Mouse (Mus musculus) heart, postnatal 0 days (tissue): ENCODE results near the gene Tmem269. TPM values are rescaled to one million over a fixed set of nuclear protein-coding genes. Genes with fewer than 3 reads are reported as not detected.

Experiments
- ATAC-seq: fragments of 200-750 bp; cut with Nextera tagmentation; 2 replicates; pipeline ENCODE4 v1.8.0; 2017; ENCODE audit warnings: low read depth, moderate number of reproducible peaks, moderate library complexity; ENCODE audit not compliant: insufficient read depth
- DNase-seq: peaks from one replicate; pipeline ENCODE4 v3.0.0-alpha.2; 2016; ENCODE audit warnings: low spot score
- H3K27ac ChIP-seq: fragments of 300-500 bp; sonication (generic); 2 replicates; pipeline ENCODE4 v1.5.1; 2014; ENCODE audit warnings: low read depth, mild to moderate bottlenecking
- H3K27me3 ChIP-seq: fragments of 300-500 bp; sonication (generic); 2 replicates; pipeline ENCODE4 v1.6.1; 2014; ENCODE audit warnings: low read length, mixed read lengths; ENCODE audit not compliant: control insufficient read depth, insufficient read depth
- H3K36me3 ChIP-seq: fragments of 300-500 bp; sonication (generic); replicated peaks from 2 replicates; pipeline ENCODE4 v1.6.1; 2014; ENCODE audit warnings: low read length, mixed read lengths; ENCODE audit not compliant: control insufficient read depth, insufficient read depth
- H3K4me1 ChIP-seq: fragments of 300-500 bp; sonication (generic); 2 replicates; pipeline ENCODE4 v1.6.1; 2014; ENCODE audit warnings: antibody characterized with exemption; ENCODE audit not compliant: control insufficient read depth, insufficient read depth
- H3K4me2 ChIP-seq: fragments of 300-500 bp; sonication (generic); 2 replicates; pipeline ENCODE4 v1.6.1; 2014; ENCODE audit warnings: low read depth, mild to moderate bottlenecking, low read length, moderate library complexity
- H3K4me3 ChIP-seq: fragments of 300-500 bp; sonication (generic); 2 replicates; pipeline ENCODE4 v1.5.1; 2014; ENCODE audit warnings: low read depth, low read length
- H3K9ac ChIP-seq: fragments of 300-500 bp; sonication (generic); replicated peaks from 2 replicates; pipeline ENCODE4 v1.6.1; 2014; ENCODE audit warnings: low read depth, low read length, mixed read lengths
- H3K9me3 ChIP-seq: fragments of 300-500 bp; sonication (generic); replicated peaks from 2 replicates; pipeline ENCODE4 v1.6.1; 2016; ENCODE audit warnings: low read length; ENCODE audit not compliant: control insufficient read depth
- CTCF ChIP-seq: IDR thresholded peaks from 2 replicates; pipeline ENCODE4 v1.5.1; 2016; ENCODE audit warnings: antibody characterized with exemption, control low read depth, low read depth
- EP300 ChIP-seq: IDR thresholded peaks from 2 replicates; pipeline ENCODE4 v1.6.1; 2016; ENCODE audit warnings: antibody characterized with exemption, low read depth
- WGBS: fragments of 180-500 bp; shearing (Covaris S2); extraction: QIAGEN DNeasy Blood & Tissue Kit; methylation state at CpG from one replicate; pipeline ENCODE4 v1.1.7; 2014; 5-methylcytosine and 5-hydroxymethylcytosine counted together
- polyA plus RNA-seq: library from polyadenylated mRNA; unstranded; fragments of >200 nt; fragmentation: Nextera tagmentation; extraction: Ambion mirVana; gene quantifications from 2 replicates; pipeline ENCODE4 v1.2.1, GENCODE M21; 2015
- total RNA-seq: library from RNA; depleted of rRNA; stranded (reverse); fragments of >200 nt; gene quantifications from 2 replicates; pipeline ENCODE4 v1.2.3, GENCODE M21; 2014; ENCODE audit warnings: low replicate concordance; rRNA removed

The Tmem269 gene
- total and polyA plus RNA-seq, 2 experiments from 2014 or later, result not detected

DNA sequence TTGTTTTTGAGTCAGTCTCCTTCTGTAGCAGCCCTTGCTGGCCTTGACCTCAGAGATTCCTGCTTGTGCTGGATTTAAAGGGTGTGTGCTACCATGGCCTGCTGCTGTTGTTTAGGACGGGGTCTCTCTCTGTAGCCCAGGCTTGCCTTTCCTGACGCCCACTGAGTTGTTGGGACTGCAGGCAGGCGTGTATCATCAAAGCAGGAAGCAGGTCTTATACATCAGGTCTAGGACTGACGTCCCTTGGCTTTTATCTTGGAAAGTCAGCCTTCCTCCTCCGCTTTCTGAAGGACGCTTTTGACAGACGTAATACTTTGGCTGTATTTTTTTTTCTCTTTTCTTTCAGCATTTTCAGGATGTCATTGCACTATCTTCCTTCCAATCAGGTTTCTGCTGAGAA is 52.1 kb downstream of the Tmem269 start:
- no peak for ATAC-seq
- TF ChIP-seq EP300, result no peak
- TF ChIP-seq CTCF, result no peak

DNA sequence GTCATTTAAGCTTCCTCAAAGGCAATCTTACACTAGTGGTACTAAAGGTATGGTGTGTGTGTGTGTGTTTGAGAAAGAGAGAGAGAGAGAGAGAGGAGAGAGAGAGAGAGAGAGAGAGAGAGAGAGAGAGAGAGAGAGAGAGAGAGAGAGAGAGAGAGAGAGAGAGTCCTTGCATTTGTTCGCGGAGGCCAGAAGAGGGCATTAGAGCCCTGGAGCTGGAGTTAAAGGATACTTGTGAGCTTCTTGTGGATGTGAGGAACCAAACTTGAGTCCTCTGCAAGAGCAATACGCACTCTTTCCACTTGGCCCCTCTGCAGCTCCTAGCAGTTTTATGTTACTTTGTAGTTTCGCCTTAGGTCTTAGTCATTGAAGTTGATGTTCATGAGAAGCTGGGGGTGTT is 55.0 kb downstream of the Tmem269 start:
- H3K9me3 ChIP-seq, result no peaks in the 10 kb centered on the region
- no peak overlapping the region for H3K4me3 ChIP-seq
- no peaks in the 10 kb centered on the region for H3K4me1 ChIP-seq
- 75% methylated on average over 4 of the region's 4 CpGs for WGBS
- H3K27ac ChIP-seq, result no peak overlapping the region
- no peak overlapping the region for H3K9ac ChIP-seq
- ATAC-seq, result no peak
- no peak for DNase-seq
- no peaks in the 10 kb centered on the region for H3K36me3 ChIP-seq
- TF ChIP-seq CTCF (0 out of 2 replicates have a peak, but pooled peaks have one; percentile 5), EP300 (no peak)
- H3K27me3 ChIP-seq, result no peaks in the 10 kb centered on the region
- no peak overlapping the region for H3K4me2 ChIP-seq

More for the DNA sequence above, 52.1 kb downstream of the Tmem269 start:
- DNase-seq, result no peak
- 51% methylated on average over 7 of the region's 7 CpGs for WGBS
- H3K9me3 ChIP-seq, result no peaks in the 10 kb centered on the region
- H3K4me2 ChIP-seq, result no peak overlapping the region
- H3K9ac ChIP-seq, result no peak overlapping the region
- H3K27me3 ChIP-seq, result no peaks in the 10 kb centered on the region
- no peak overlapping the region for H3K27ac ChIP-seq
- H3K4me1 ChIP-seq, result no peaks in the 10 kb centered on the region
- peaks cover 24% of the 10 kb centered on the region for H3K36me3 ChIP-seq
- no peak overlapping the region for H3K4me3 ChIP-seq

- Histone ChIP-seq H3K4me3 (no peak overlapping the region), H3K9me3 (no peaks in the 10 kb centered on the region), H3K27ac (no peak overlapping the region), H3K36me3 (no peaks in the 10 kb centered on the region), H3K27me3 (no peaks in the 10 kb centered on the region), H3K4me2 (no peak overlapping the region), H3K4me1 (no peaks in the 10 kb centered on the region), H3K9ac (no peak overlapping the region)
- 75% methylated on average over 3 of the region's 3 CpGs for WGBS
- no peak for DNase-seq
- TF ChIP-seq EP300, result no peak
- no peak for TF ChIP-seq CTCF
- ATAC-seq, result no peak
Measured at GRCm38 (mm10) chr4:119161358-119161757, 56.7 kb downstream of the Tmem269 start.

- DNase-seq, result no peak
- 54% methylated on average over 5 of the region's 5 CpGs for WGBS
- H3K4me3 ChIP-seq, result no peak overlapping the region
- H3K4me1 ChIP-seq, result no peaks in the 10 kb centered on the region
- no peak overlapping the region for H3K27ac ChIP-seq
- no peak overlapping the region for H3K9ac ChIP-seq
- ATAC-seq, result no peak
- no peaks in the 10 kb centered on the region for H3K27me3 ChIP-seq
- no peaks in the 10 kb centered on the region for H3K9me3 ChIP-seq
- H3K4me2 ChIP-seq, result no peak overlapping the region
- H3K36me3 ChIP-seq, result no peaks in the 10 kb centered on the region
- no peak for TF ChIP-seq CTCF
- TF ChIP-seq EP300, result no peak
Measured at GRCm38 (mm10) chr4:119157891-119158290, 60.1 kb downstream of the Tmem269 start.

DNA sequence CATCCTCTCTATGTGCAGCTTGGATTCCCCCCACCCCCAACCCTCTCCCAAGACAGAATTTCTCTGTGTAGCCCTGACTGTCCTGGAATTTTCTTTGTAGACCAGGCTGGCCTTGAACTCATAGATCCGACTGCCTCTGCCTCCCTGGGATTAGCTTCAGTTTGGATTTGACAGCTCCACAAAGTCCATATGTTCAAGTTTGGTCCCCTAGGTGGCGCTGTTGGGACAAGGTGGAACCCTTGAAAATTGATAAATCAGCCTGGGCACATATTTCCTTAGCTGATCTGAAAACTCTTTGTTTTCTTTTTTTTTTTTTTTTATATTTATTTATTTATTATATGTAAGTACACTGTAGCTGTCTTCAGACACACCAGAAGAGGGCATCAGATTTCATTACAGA is 60.8 kb downstream of the Tmem269 start:
- no peaks in the 10 kb centered on the region for H3K27me3 ChIP-seq
- ATAC-seq (no peak), DNase-seq (no peak)
- no peaks in the 10 kb centered on the region for H3K4me1 ChIP-seq
- no peak overlapping the region for H3K4me3 ChIP-seq
- H3K9ac ChIP-seq, result no peak overlapping the region
- H3K9me3 ChIP-seq, result no peaks in the 10 kb centered on the region
- 36% methylated on average over 2 of the region's 2 CpGs for WGBS
- H3K4me2 ChIP-seq, result no peak overlapping the region
- H3K27ac ChIP-seq, result no peak overlapping the region
- TF ChIP-seq EP300 (no peak), CTCF (peak; percentile 51)
- H3K36me3 ChIP-seq, result no peaks in the 10 kb centered on the region

Other genes with a start within 250 kb of the Tmem269 start
- gene Slc2a1, start 109.5 kb downstream of the Tmem269 start, total RNA-seq, result 93.0 and 120 TPM in 2 replicates
- gene Slc2a1, start 109.5 kb downstream of the Tmem269 start, polyA plus RNA-seq, result 19.0 and 19.7 TPM in 2 replicates
- gene Zfp691, start 44.0 kb downstream of the Tmem269 start, total RNA-seq, result 12.9 and 14.3 TPM in 2 replicates
- 13.7 and 13.8 TPM in 2 replicates for gene Zfp691, start 44.0 kb downstream of the Tmem269 start, polyA plus RNA-seq
- 0.15 TPM in 1 of 2 replicates, not detected in the other for gene Ermap, start 28.2 kb downstream of the Tmem269 start, total RNA-seq
- 0.51 and 0.57 TPM in 2 replicates for gene Ermap, start 28.2 kb downstream of the Tmem269 start, polyA plus RNA-seq
- gene Svbp, start 22.9 kb downstream of the Tmem269 start, total RNA-seq, result 33.2 and 49.1 TPM in 2 replicates
- gene Svbp, start 22.9 kb downstream of the Tmem269 start, polyA plus RNA-seq, result 126 and 129 TPM in 2 replicates
- gene AU022252, start 14.5 kb upstream of the Tmem269 start, total RNA-seq, result 7.1 and 7.5 TPM in 2 replicates
- gene AU022252, start 14.5 kb upstream of the Tmem269 start, polyA plus RNA-seq, result 15.5 and 18.4 TPM in 2 replicates
- 34.3 and 40.8 TPM in 2 replicates for gene P3h1, start 14.7 kb upstream of the Tmem269 start, total RNA-seq
- gene P3h1, start 14.7 kb upstream of the Tmem269 start, polyA plus RNA-seq, result 20.5 and 23.5 TPM in 2 replicates
- gene Cldn19, start 37.2 kb upstream of the Tmem269 start, total RNA-seq, result not detected in 2 replicates
- gene Cldn19, start 37.2 kb upstream of the Tmem269 start, polyA plus RNA-seq, result 0.05 TPM in 1 of 2 replicates, not detected in the other
- 292 and 309 TPM in 2 replicates for gene Ybx1, start 76.4 kb upstream of the Tmem269 start, total RNA-seq
- 515 and 546 TPM in 2 replicates for gene Ybx1, start 76.4 kb upstream of the Tmem269 start, polyA plus RNA-seq
- 15.2 and 31.1 TPM in 2 replicates for gene Ppih, start 102.3 kb upstream of the Tmem269 start, total RNA-seq
- gene Ppih, start 102.3 kb upstream of the Tmem269 start, polyA plus RNA-seq, result 21.5 and 26.0 TPM in 2 replicates
- gene Ccdc30, start 197.3 kb upstream of the Tmem269 start, total RNA-seq, result not detected in 2 replicates
- gene Ccdc30, start 197.3 kb upstream of the Tmem269 start, polyA plus RNA-seq, result 2.1 and 2.3 TPM in 2 replicates
- 17.4 and 22.5 TPM in 2 replicates for gene Ppcs, start 204.2 kb upstream of the Tmem269 start, total RNA-seq
- gene Ppcs, start 204.2 kb upstream of the Tmem269 start, polyA plus RNA-seq, result 39.3 and 40.0 TPM in 2 replicates
- not detected in 2 replicates for gene Zmynd12, start 204.6 kb upstream of the Tmem269 start, total RNA-seq
- gene Zmynd12, start 204.6 kb upstream of the Tmem269 start, polyA plus RNA-seq, result 0.21 and 0.37 TPM in 2 replicates